Mouse (Mus musculus) limb, embryonic 13.5 days (tissue): Measurements from ENCODE around the gene Nrp2. TPM values are rescaled to one million over a fixed set of nuclear protein-coding genes. Genes with fewer than 3 reads are reported as not detected.

Experiments used
- ATAC-seq: fragments of 200-750 bp; cut with Nextera tagmentation; 2 replicates; pipeline ENCODE4 v1.8.0; 2017; ENCODE audit warnings: low read depth, moderate number of reproducible peaks, moderate TSS enrichment; ENCODE audit not compliant: low FRiP score
- H3K27ac ChIP-seq: fragments of 300-500 bp; sonication (generic); 2 replicates; pipeline ENCODE4 v1.5.1; 2015; ENCODE audit warnings: inconsistent platforms, mild to moderate bottlenecking, moderate library complexity
- H3K27me3 ChIP-seq: fragments of 300-500 bp; sonication (generic); 2 replicates; pipeline ENCODE4 v1.6.1; 2015; ENCODE audit warnings: mild to moderate bottlenecking, inconsistent platforms
- H3K36me3 ChIP-seq: fragments of 300-500 bp; sonication (generic); 2 replicates; pipeline ENCODE4 v1.6.1; 2015; ENCODE audit warnings: inconsistent platforms, mild to moderate bottlenecking, moderate library complexity
- H3K4me1 ChIP-seq: fragments of 300-500 bp; sonication (generic); 2 replicates; pipeline ENCODE4 v1.6.1; 2015; ENCODE audit warnings: inconsistent platforms
- H3K4me2 ChIP-seq: fragments of 300-500 bp; sonication (generic); replicated peaks from 2 replicates; pipeline ENCODE4 v1.6.1; 2015; ENCODE audit warnings: inconsistent platforms, mild to moderate bottlenecking, moderate library complexity
- H3K4me3 ChIP-seq: fragments of 300-500 bp; sonication (generic); 2 replicates; pipeline ENCODE4 v1.5.1; 2015; ENCODE audit warnings: moderate library complexity, mild to moderate bottlenecking, inconsistent platforms
- H3K9ac ChIP-seq: fragments of 300-500 bp; sonication (generic); 2 replicates; pipeline ENCODE4 v1.6.1; 2015; ENCODE audit warnings: mild to moderate bottlenecking, inconsistent platforms
- H3K9me3 ChIP-seq: fragments of 300-500 bp; sonication (generic); 2 replicates; pipeline ENCODE4 v1.6.1; 2016; ENCODE audit warnings: inconsistent platforms
- WGBS: fragments of 180-500 bp; shearing (Covaris S2); methylation state at CpG from one replicate; pipeline ENCODE4 v1.1.7; 2015; 5-methylcytosine and 5-hydroxymethylcytosine counted together
- polyA plus RNA-seq: library from polyadenylated mRNA; unstranded; fragments of >200 nt; fragmentation: Nextera tagmentation; extraction: Ambion mirVana; gene quantifications from 2 replicates; pipeline ENCODE4 v1.2.1, GENCODE M21; 2015

The Nrp2 gene
- polyA plus RNA-seq, 1 experiment from 2014 or later, result 39.6 TPM

DNA sequence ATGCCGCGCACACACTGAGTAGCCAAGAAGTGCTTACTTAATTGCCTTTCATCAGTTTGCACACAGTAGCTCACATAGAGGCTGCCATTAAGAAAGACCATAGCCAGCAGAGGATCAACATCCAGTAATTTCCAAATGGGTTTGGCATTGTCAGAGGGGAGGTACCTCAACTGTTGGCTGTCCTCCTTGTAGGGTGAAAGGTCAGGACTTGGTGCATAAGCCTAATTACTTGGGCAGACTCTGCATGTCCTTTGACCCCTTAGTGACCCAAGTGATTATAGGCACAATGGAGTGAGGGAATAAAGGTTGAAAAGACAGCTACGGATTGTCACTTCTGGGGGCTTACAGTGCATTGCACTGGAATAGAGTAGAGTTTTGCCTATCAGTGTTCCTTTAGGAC, 45.3 kb downstream of the Nrp2 start:
- H3K36me3 ChIP-seq, result peaks cover 64% of the 10 kb centered on the region
- no peak overlapping the region for H3K27ac ChIP-seq
- no peaks in the 10 kb centered on the region for H3K9me3 ChIP-seq
- H3K4me3 ChIP-seq, result no peak overlapping the region
- H3K9ac ChIP-seq, result no peak overlapping the region
- no peak overlapping the region for H3K4me2 ChIP-seq
- no peaks in the 10 kb centered on the region for H3K27me3 ChIP-seq
- H3K4me1 ChIP-seq, result peaks cover 32% of the 10 kb centered on the region
- ATAC-seq, result no peak
- WGBS, result 85% methylated on average over 3 of the region's 3 CpGs

GRCm38 (mm10) chr1:62749716-62750115, 46.6 kb downstream of the Nrp2 start:
- Histone ChIP-seq H3K4me1 (peaks cover 32% of the 10 kb centered on the region), H3K36me3 (peaks cover 56% of the 10 kb centered on the region), H3K9ac (no peak overlapping the region), H3K4me3 (no peak overlapping the region), H3K27ac (no peak overlapping the region), H3K4me2 (no peak overlapping the region), H3K27me3 (no peaks in the 10 kb centered on the region), H3K9me3 (no peaks in the 10 kb centered on the region)
- no peak for ATAC-seq
- 93% methylated on average over 14 of the region's 14 CpGs for WGBS

DNA sequence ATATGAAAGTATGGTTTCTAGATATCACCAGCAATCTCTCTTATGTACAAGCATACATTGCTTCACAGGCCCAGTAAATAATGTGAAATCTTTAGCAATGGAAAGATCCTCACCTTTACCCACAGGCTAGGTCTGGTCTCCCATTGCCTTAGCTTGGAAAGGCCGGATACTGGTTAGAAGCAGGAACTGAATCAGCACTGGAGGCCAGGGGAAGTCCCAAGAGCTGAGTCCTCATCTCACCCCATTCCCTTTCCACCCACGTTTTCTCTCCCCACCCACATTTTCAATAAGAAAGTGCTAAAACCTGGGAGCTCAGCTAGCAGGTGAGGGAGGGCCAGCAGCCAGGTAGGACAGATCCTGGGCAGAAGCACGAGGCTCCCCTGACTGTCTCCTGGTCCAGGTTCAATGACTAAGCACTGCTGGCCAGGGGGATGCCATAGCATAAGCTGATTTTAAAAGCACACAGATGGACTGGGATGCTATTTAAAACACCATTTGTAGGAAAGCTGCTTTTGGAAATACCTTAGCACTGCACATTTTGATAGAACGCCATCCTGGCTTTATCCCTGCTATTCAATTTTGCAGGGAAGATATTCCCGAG, 47.4 kb downstream of the Nrp2 start:
- Histone ChIP-seq H3K27me3 (no peaks in the 10 kb centered on the region), H3K4me2 (no peak overlapping the region), H3K9me3 (no peaks in the 10 kb centered on the region), H3K36me3 (peaks cover 53% of the 10 kb centered on the region), H3K4me1 (peaks cover 32% of the 10 kb centered on the region), H3K4me3 (no peak overlapping the region), H3K27ac (no peak overlapping the region), H3K9ac (no peak overlapping the region)
- 72% methylated on average over 5 of the region's 5 CpGs for WGBS
- ATAC-seq, result no peak

- Histone ChIP-seq H3K27me3 (no peaks in the 10 kb centered on the region), H3K27ac (peak overlapping the region; percentile 44; the same call in 1 of the 2 replicates), H3K9ac (no peak overlapping the region), H3K4me2 (peak overlapping the region; percentile 19), H3K36me3 (peaks cover 46% of the 10 kb centered on the region), H3K4me3 (no peak overlapping the region), H3K4me1 (peaks cover 32% of the 10 kb centered on the region), H3K9me3 (no peaks in the 10 kb centered on the region)
- 35% methylated on average over 15 of the region's 15 CpGs for WGBS
- peak; percentile 52 for ATAC-seq
Observed at GRCm38 (mm10) chr1:62751011-62752006, 48.2 kb downstream of the Nrp2 start.

GRCm38 (mm10) chr1:62752055-62752454, 49.0 kb downstream of the Nrp2 start:
- Histone ChIP-seq H3K36me3 (peaks cover 38% of the 10 kb centered on the region), H3K9ac (no peak overlapping the region), H3K4me3 (no peak overlapping the region), H3K4me2 (no peak overlapping the region), H3K4me1 (peaks cover 32% of the 10 kb centered on the region), H3K9me3 (no peaks in the 10 kb centered on the region), H3K27ac (peak overlapping the region; percentile 44; the same call in 1 of the 2 replicates), H3K27me3 (no peaks in the 10 kb centered on the region)
- no peak for ATAC-seq
- WGBS, result 65% methylated on average over 8 of the region's 8 CpGs

- 74% methylated on average over 7 of the region's 7 CpGs for WGBS
- Histone ChIP-seq H3K27me3 (no peaks in the 10 kb centered on the region), H3K4me2 (no peak overlapping the region), H3K27ac (no peak overlapping the region), H3K9ac (no peak overlapping the region), H3K36me3 (peaks cover 38% of the 10 kb centered on the region), H3K4me1 (peaks cover 28% of the 10 kb centered on the region), H3K9me3 (no peaks in the 10 kb centered on the region), H3K4me3 (no peak overlapping the region)
- ATAC-seq, result no peak
Observed at GRCm38 (mm10) chr1:62752661-62753333, 49.7 kb downstream of the Nrp2 start.

GRCm38 (mm10) chr1:62754066-62754835, 51.2 kb downstream of the Nrp2 start:
- H3K4me3 ChIP-seq, result no peak overlapping the region
- H3K27ac ChIP-seq, result no peak overlapping the region
- 66% methylated on average over 8 of the region's 8 CpGs for WGBS
- no peaks in the 10 kb centered on the region for H3K9me3 ChIP-seq
- H3K4me2 ChIP-seq, result no peak overlapping the region
- no peaks in the 10 kb centered on the region for H3K27me3 ChIP-seq
- H3K36me3 ChIP-seq, result peaks cover 32% of the 10 kb centered on the region
- peaks cover 30% of the 10 kb centered on the region for H3K4me1 ChIP-seq
- no peak overlapping the region for H3K9ac ChIP-seq
- no peak for ATAC-seq

GRCm38 (mm10) chr1:62760086-62760485, 57.0 kb downstream of the Nrp2 start:
- H3K4me2 ChIP-seq, result no peak overlapping the region
- peaks cover 5% of the 10 kb centered on the region; the same call in 1 of the 2 replicates for H3K27me3 ChIP-seq
- H3K36me3 ChIP-seq, result peaks cover 59% of the 10 kb centered on the region
- peaks cover 19% of the 10 kb centered on the region for H3K4me1 ChIP-seq
- no peak overlapping the region for H3K9ac ChIP-seq
- 35% methylated on average over 5 of the region's 5 CpGs for WGBS
- no peaks in the 10 kb centered on the region for H3K9me3 ChIP-seq
- H3K4me3 ChIP-seq, result no peak overlapping the region
- ATAC-seq, result no peak
- H3K27ac ChIP-seq, result no peak overlapping the region

DNA sequence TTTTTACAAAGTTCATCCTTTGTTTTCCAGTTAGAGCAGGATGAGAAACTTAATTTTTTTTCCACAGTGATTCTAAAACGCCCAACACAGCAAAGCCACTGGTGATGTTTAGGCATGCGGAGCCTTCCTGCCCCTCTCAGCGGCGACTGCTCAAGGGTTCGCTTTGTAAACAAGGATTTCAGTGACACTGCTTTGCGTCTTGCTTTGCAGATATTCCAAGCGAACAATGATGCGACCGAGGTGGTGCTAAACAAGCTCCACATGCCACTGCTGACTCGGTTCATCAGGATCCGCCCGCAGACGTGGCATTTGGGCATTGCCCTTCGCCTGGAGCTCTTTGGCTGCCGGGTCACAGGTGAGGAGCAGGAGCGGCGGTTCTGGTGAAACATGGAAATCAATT, 57.5 kb downstream of the Nrp2 start:
- Histone ChIP-seq H3K27ac (no peak overlapping the region), H3K27me3 (peaks cover 5% of the 10 kb centered on the region; the same call in 1 of the 2 replicates), H3K9ac (no peak overlapping the region), H3K36me3 (peaks cover 56% of the 10 kb centered on the region), H3K9me3 (no peaks in the 10 kb centered on the region), H3K4me3 (no peak overlapping the region), H3K4me1 (peaks cover 24% of the 10 kb centered on the region), H3K4me2 (no peak overlapping the region)
- ATAC-seq, result no peak
- WGBS, result 84% methylated on average over 17 of the region's 17 CpGs

- ATAC-seq, result no peak
- H3K36me3 ChIP-seq, result peaks cover 53% of the 10 kb centered on the region
Observed at GRCm38 (mm10) chr1:62763779-62764178, 60.7 kb downstream of the Nrp2 start.

GRCm38 (mm10) chr1:62765171-62765570, 62.1 kb downstream of the Nrp2 start:
- Histone ChIP-seq H3K9ac (no peak overlapping the region), H3K4me3 (no peak overlapping the region), H3K36me3 (peaks cover 57% of the 10 kb centered on the region), H3K27ac (0 out of 2 replicates have a peak overlapping the region, but pooled peaks have one; percentile 33), H3K4me2 (no peak overlapping the region), H3K4me1 (peaks cover 43% of the 10 kb centered on the region), H3K27me3 (peaks cover 5% of the 10 kb centered on the region; the same call in 1 of the 2 replicates), H3K9me3 (no peaks in the 10 kb centered on the region)
- no peak for ATAC-seq
- WGBS, result 21% methylated on average over 7 of the region's 7 CpGs

More at GRCm38 (mm10) chr1:62763779-62764178, 60.7 kb downstream of the Nrp2 start:
- no peak overlapping the region for H3K9ac ChIP-seq
- 86% methylated on average over 4 of the region's 4 CpGs for WGBS
- no peaks in the 10 kb centered on the region for H3K9me3 ChIP-seq
- no peak overlapping the region for H3K4me2 ChIP-seq
- H3K4me3 ChIP-seq, result no peak overlapping the region
- peaks cover 5% of the 10 kb centered on the region; the same call in 1 of the 2 replicates for H3K27me3 ChIP-seq
- H3K27ac ChIP-seq, result no peak overlapping the region
- peaks cover 50% of the 10 kb centered on the region for H3K4me1 ChIP-seq
